Mouse (Mus musculus): ENCODE data around the gene Olfr996.
"Not testable (repeated sequence)": the region's sequence is repeated elsewhere in the genome, so short reads cannot be mapped to it uniquely, and the experiment has no call there.

Olfr996 gene

DNA sequence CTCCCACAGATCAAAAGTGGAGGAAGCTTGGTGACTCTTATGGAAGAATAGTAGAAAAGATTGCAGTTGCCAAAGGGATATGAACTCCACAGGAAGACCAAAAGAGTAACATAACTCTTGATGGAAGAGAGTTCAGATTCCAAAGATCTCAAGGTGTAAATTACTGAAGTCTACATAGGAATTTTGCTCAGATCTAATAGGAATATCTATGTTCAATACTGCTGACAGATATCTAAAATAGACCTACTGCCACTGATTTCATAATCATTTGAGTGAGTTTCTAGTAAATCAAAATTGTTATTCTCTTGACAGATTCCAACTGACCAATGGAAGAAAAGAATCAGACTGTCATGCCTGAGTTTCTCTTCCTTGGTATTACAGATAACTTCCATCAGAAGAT, at the start of gene Olfr996:
Gene Olfr996 (plus strand): TSS at position 301 of the 400 bp plus-strand sequence.
- no peak for DNase-seq (ENCODE audit: low read depth)

DNA sequence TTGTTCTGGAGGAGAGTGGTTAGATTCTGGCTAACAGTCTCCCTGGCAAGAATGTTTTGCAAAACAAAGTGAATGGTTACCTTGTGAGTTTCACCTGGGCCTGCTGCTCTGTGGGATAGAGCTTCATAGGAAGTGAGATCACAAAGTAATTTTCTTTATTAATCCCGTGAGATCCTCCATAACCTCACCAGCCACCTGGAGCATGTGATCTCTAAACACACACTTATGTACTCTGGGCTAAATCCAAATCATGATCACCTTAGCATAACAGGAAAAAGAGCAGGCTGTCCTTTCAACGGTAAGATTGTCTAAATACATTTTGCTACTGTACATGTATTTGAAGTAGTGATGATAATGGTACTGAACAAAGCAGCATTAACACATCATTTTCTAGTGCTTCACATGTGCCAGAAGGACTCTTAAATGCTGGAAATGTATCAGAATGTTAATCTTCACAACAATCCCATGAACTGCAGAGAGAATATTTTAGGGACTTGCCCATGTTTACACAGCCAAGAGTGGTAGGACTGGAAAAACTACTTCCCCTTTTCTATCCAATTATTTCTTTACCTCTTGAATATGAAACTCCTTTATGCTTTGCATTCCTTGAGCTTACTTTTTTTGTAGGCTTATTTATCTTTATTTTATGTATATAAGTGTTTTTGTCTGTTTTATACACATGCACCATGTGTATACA, 46.8 kb upstream of the Olfr996 start:
- no peak for DNase-seq (ENCODE audit: low read depth)

DNA sequence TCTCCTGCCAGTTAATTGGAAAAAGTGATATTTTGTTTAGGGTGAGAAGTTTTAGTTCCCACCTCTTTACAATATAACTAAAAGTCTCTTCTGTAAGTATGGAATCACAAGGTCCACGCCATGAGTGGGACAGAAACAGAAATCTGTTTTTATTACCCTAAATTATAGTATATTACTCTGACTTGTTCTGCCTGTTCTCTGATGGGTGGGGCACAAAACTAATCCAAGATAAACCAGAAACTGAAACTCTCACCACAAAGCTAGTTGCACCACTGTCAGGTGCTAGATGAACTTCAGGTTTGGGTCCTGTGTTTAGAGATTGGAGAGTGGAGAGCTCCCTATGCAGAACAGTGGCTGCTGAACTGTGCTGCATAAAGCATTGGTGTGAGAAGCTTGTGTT, 45.1 kb upstream of the Olfr996 start:
- no peak for DNase-seq (ENCODE audit: low read depth)

DNA sequence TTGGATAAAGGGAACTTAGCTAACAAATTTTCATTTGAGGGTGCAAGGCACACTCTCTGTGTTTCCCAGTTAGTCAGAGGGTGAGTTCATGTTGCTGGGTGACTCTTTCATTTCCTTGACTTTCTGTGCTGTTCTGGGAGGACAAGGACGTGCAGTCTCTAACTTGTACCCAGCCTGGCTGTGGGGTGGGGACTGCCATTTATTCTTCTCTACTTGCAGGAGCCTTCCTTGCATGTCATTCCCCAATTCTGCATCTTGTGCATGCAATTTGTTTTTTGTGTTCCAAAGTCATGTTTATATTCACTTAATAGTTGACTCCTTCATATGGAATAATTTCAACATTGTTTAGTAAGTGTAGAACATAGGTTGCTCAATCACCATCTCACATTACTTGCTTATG, 24.2 kb upstream of the Olfr996 start:
- DNase-seq (ENCODE audit: low read depth): no peak

DNA sequence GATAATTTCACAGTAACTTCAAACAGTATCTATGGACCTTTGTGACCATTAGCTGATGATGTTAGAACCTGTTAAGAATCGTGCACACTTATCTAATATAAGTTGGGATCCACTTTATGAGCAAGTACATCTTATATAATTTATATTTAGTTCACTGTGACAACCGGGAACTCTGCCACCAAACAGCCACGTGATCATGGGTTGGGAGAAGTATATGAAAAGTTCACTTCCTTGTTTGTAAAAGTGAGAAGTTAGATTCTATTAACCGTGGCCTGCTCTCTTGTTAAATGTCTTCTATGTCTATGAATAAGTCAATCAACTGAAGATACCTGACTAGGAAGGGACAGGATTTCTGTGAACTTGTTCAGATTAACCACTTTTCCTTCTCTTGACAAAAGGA, 18.8 kb upstream of the Olfr996 start:
- no peak for DNase-seq (ENCODE audit: low read depth)

DNA sequence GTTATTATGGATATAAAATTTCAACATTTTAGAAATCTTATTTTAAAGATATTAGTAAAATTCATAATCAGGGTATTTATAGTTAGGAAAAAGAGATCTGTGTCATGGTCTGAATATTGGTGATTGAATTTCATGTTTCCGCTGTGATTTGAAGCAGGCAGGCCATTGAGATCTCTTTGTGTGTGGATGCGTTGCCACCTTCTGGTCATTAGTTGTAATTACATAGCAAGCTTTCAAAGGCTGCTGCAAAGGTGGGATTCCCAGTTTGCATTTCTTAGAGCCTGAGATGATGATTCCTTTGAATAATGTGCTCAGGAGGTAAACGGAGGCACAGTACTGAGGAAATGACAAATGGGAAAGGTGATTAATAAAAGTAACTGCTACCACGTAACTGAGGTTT, 17.8 kb upstream of the Olfr996 start:
- peak; percentile 7 for DNase-seq (ENCODE audit: low read depth)

DNA sequence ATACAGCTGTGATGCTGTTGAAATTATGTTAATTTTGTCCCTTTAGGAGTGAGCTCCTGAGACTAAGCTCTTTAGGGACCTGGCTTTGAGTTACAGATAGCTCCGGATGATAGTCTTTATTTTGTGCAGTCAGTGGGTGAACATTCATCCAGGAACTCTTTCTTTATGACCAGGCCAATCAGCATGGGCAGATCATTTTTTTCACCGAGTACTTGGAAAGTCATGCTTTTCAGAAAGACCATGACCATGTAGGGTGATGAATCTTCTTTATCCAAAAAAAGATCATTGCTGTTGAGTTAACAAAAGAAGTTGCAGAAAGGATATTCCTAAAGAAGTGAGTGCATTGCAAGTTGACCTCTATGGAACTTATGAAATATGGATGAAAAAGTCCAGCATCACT, 9.6 kb downstream of the Olfr996 start, which contains the start of gene Olfr998:
Gene Olfr998 (plus strand): TSS at position 301 of the 400 bp plus-strand sequence.
- DNase-seq (ENCODE audit: low read depth): not testable (repeated sequence)

DNA sequence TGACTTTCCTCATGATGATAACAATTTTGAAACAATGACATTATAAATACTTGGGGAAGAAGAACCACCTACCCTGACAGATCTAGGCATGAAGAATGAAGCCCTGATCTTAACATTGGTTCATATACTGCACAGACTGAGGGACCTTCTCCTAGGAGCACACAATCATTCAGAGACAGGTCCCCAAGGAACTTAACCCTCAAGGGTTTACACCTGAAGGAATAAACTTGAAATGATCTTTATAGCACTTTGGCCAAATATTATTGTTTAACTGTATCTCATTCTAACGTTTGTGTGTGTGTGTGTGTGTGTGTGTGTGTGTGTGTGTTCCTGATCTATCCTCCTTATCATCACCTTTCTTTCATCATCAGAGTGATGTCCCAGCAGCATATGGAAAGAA, 32.8 kb downstream of the Olfr996 start, which contains the start of gene Olfr1000:
Gene Olfr1000 (minus strand): TSS at position 101 of the 400 bp plus-strand sequence.
- DNase-seq (ENCODE audit: low read depth): no peak

All from fibroblast of lung, adult 2 months (primary cell).